Mouse (Mus musculus): ENCODE results near the gene Phospho2. TPM values are rescaled to one million over a fixed set of nuclear protein-coding genes. Genes with fewer than 3 reads are reported as not detected.

Gene Phospho2
- polyA plus RNA-seq (2015; fragmentation: Nextera tagmentation; extraction: Ambion mirVana), result 24.4 and 25.0 TPM in 2 replicates

GRCm38 (mm10) chr2:69789429-69790069, at the start of gene Phospho2, which contains the start of gene Ccdc173:
Gene Phospho2 (plus strand): TSS chr2:69789623.
Gene Ccdc173 (minus strand): TSS chr2:69789575.
- no peaks in the 10 kb centered on the region for H3K9me3 ChIP-seq (replicated peaks)
- no peaks in the 10 kb centered on the region for H3K27me3 ChIP-seq
- peak within 1 kb of the TSS; percentile 82 for H3K4me2 ChIP-seq (replicated peaks)
- H3K36me3 ChIP-seq, result peaks cover 17% of the 10 kb centered on the region; the same call in 1 of the 2 replicates
- peak within 1 kb of the TSS; percentile 64 for H3K4me3 ChIP-seq (replicated peaks)
- ATAC-seq (ENCODE audit: insufficient number of reproducible peaks, low FRiP score, low TSS enrichment, low read depth), result peak; percentile 95
- H3K4me1 ChIP-seq, result peaks cover 4% of the 10 kb centered on the region; the same call in 1 of the 2 replicates
- peak within 1 kb of the TSS; percentile 87 for H3K27ac ChIP-seq (replicated peaks)
- peak within 1 kb of the TSS; percentile 76 for H3K9ac ChIP-seq
- 2% methylated on average over 48 of the region's 48 CpGs for WGBS

DNA sequence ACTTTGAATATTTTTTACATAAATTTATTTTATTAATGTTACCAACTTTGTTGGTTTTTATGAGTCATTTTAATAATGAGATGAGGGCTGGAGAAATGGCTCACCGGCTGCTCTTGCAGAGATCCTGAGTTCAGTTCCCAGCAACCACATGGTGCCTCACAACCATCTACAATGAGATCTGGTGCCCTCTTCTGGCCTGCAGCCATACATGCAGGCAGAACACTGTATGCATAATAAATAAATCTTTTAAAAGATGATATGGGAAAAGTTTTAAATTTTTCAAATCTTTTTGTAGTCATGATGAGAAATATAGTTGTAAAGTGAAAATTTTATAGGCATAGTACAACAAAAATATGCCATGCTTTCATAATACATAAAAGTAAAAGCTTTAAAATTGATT, 44.3 kb upstream of the Phospho2 start:
- Histone ChIP-seq H3K9ac (no peak overlapping the region), H3K4me1 (no peaks in the 10 kb centered on the region), H3K27ac (replicated peaks) (no peak overlapping the region), H3K27me3 (no peaks in the 10 kb centered on the region), H3K36me3 (peaks cover 58% of the 10 kb centered on the region), H3K4me2 (replicated peaks) (no peak overlapping the region), H3K4me3 (replicated peaks) (no peak overlapping the region), H3K9me3 (replicated peaks) (no peaks in the 10 kb centered on the region)
- WGBS, result 83% methylated on average over 1 of the region's 1 CpGs
- ATAC-seq (ENCODE audit: insufficient number of reproducible peaks, low FRiP score, low TSS enrichment, low read depth), result no peak

DNA sequence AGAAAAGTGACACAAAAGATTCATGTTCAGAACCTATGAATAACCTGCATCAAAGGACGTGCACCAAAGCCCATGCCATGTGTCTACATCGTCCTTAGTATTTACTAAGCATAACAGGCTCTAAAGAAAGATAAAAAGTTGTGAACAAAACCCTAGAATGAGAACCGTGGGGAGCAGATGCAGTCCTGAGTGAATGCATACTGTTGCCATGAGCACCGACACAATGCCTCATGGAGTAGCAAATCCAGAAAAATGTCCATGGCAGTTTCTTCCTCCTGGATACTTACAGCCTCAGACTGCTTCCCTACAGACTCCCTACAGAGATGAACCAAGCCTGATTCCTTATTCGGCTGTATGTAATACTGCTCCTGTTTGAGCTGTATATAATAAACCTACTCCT, 28.4 kb upstream of the Phospho2 start:
- Histone ChIP-seq H3K4me1 (no peaks in the 10 kb centered on the region), H3K27me3 (no peaks in the 10 kb centered on the region), H3K4me2 (replicated peaks) (no peak overlapping the region), H3K9ac (no peak overlapping the region), H3K4me3 (replicated peaks) (no peak overlapping the region), H3K9me3 (replicated peaks) (no peaks in the 10 kb centered on the region), H3K27ac (replicated peaks) (no peak overlapping the region), H3K36me3 (no peaks in the 10 kb centered on the region)
- 82% methylated on average over 5 of the region's 5 CpGs for WGBS
- no peak for ATAC-seq (ENCODE audit: insufficient number of reproducible peaks, low FRiP score, low TSS enrichment, low read depth)

GRCm38 (mm10) chr2:69763340-69763739, 26.1 kb upstream of the Phospho2 start:
- Histone ChIP-seq H3K4me3 (replicated peaks) (no peak overlapping the region), H3K36me3 (no peaks in the 10 kb centered on the region), H3K27ac (replicated peaks) (no peak overlapping the region), H3K4me1 (no peaks in the 10 kb centered on the region), H3K9me3 (replicated peaks) (no peaks in the 10 kb centered on the region), H3K27me3 (no peaks in the 10 kb centered on the region), H3K4me2 (replicated peaks) (no peak overlapping the region), H3K9ac (no peak overlapping the region)
- WGBS, result 83% methylated on average over 4 of the region's 4 CpGs
- ATAC-seq (ENCODE audit: insufficient number of reproducible peaks, low FRiP score, low TSS enrichment, low read depth), result no peak

DNA sequence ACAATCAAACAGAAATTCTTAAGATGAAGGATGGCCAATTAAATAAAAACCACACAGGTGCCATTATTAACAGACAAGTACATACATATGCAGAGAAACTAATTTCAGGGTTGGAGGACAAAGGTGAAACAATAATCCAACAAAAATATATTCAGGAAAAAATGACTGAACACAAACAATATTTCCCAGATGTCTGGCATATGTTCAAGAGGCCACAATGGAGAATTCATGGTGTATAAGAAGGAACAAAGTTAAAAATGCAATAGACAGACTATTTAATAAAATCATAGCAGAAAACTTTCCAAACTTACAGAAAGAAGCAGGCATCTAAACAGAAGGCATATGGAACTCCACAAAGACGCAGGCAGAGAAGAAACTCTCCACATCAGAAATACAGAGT, 24.7 kb upstream of the Phospho2 start:
- Histone ChIP-seq H3K27me3 (no peaks in the 10 kb centered on the region), H3K9ac (no peak overlapping the region), H3K4me1 (no peaks in the 10 kb centered on the region), H3K4me2 (replicated peaks) (no peak overlapping the region), H3K36me3 (no peaks in the 10 kb centered on the region), H3K27ac (replicated peaks) (peak overlapping the region; percentile 73), H3K9me3 (replicated peaks) (no peaks in the 10 kb centered on the region), H3K4me3 (replicated peaks) (no peak overlapping the region)
- no peak for ATAC-seq (ENCODE audit: insufficient number of reproducible peaks, low FRiP score, low TSS enrichment, low read depth)
- WGBS, result 41% methylated on average over 1 of the region's 1 CpGs

DNA sequence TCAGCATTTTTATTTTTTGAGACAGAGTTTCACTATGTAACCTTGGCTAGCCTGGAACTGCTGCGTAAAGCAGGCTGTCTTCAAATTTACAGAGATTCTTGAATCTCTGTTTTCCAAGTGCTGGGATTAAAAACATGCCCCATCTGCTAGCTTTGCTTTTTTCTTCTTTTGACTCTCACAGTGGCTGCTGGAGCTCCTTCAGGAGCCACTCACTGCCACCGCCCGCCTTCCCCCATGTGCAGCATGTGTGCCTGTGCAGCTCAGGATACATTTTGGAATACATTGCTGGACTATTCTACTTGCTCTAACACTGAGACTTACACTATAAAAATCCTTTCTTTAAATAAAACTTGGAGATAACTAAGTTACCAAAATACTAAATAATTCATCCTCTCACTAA, 16.1 kb upstream of the Phospho2 start:
- no peaks in the 10 kb centered on the region for H3K27me3 ChIP-seq
- no peak overlapping the region for H3K9ac ChIP-seq
- no peaks in the 10 kb centered on the region for H3K4me1 ChIP-seq
- no peak overlapping the region for H3K4me2 ChIP-seq (replicated peaks)
- 76% methylated on average over 3 of the region's 3 CpGs for WGBS
- H3K9me3 ChIP-seq (replicated peaks), result no peaks in the 10 kb centered on the region
- no peak overlapping the region for H3K27ac ChIP-seq (replicated peaks)
- H3K4me3 ChIP-seq (replicated peaks), result no peak overlapping the region
- ATAC-seq (ENCODE audit: insufficient number of reproducible peaks, low FRiP score, low TSS enrichment, low read depth), result no peak
- peaks cover 4% of the 10 kb centered on the region; the same call in 1 of the 2 replicates for H3K36me3 ChIP-seq

- H3K27me3 ChIP-seq, result no peaks in the 10 kb centered on the region
- H3K4me1 ChIP-seq, result no peaks in the 10 kb centered on the region
- H3K36me3 ChIP-seq, result peaks cover 7% of the 10 kb centered on the region; the same call in 1 of the 2 replicates
- H3K9ac ChIP-seq, result no peak overlapping the region
- no peak overlapping the region for H3K27ac ChIP-seq (replicated peaks)
- H3K9me3 ChIP-seq (replicated peaks), result no peaks in the 10 kb centered on the region
- H3K4me2 ChIP-seq (replicated peaks), result no peak overlapping the region
- no peak for ATAC-seq (ENCODE audit: insufficient number of reproducible peaks, low FRiP score, low TSS enrichment, low read depth)
- H3K4me3 ChIP-seq (replicated peaks), result no peak overlapping the region
- WGBS, result 67% methylated on average over 7 of the region's 7 CpGs
Measured at GRCm38 (mm10) chr2:69777985-69778835, 11.2 kb upstream of the Phospho2 start.

DNA sequence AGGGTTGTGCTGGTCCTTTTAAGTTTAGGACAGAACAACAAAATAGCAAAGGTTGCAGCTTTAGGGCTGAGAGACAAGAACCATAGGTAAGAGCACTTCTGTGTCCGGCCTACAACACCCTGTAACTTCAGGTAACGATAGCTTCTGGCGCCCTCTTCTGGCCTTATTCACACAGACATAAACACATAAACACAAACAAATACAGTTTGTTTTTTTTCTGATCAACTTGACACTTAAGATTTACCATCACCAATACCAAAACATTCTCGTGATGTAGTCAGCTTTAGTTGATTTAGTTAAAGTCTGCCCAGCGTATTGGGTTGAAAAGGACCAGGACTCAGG, 10.6 kb upstream of the Phospho2 start:
- WGBS, result 39% methylated on average over 5 of the region's 5 CpGs
- ATAC-seq (ENCODE audit: insufficient number of reproducible peaks, low FRiP score, low TSS enrichment, low read depth), result no peak
- Histone ChIP-seq H3K36me3 (peaks cover 7% of the 10 kb centered on the region; the same call in 1 of the 2 replicates), H3K9me3 (replicated peaks) (no peaks in the 10 kb centered on the region), H3K27ac (replicated peaks) (no peak overlapping the region), H3K27me3 (no peaks in the 10 kb centered on the region), H3K9ac (no peak overlapping the region), H3K4me1 (no peaks in the 10 kb centered on the region), H3K4me2 (replicated peaks) (no peak overlapping the region), H3K4me3 (replicated peaks) (no peak overlapping the region)

GRCm38 (mm10) chr2:69788974-69789373, 449 bp upstream of the Phospho2 start:
- Histone ChIP-seq H3K27me3 (no peaks in the 10 kb centered on the region), H3K4me1 (peaks cover 4% of the 10 kb centered on the region; the same call in 1 of the 2 replicates), H3K36me3 (peaks cover 14% of the 10 kb centered on the region; the same call in 1 of the 2 replicates), H3K9ac (peak overlapping the region; percentile 76), H3K9me3 (replicated peaks) (no peaks in the 10 kb centered on the region), H3K4me3 (replicated peaks) (peak overlapping the region; percentile 64), H3K4me2 (replicated peaks) (peak overlapping the region; percentile 82), H3K27ac (replicated peaks) (peak overlapping the region; percentile 87)
- peak; percentile 8; the same call in 1 of the 2 replicates for ATAC-seq (ENCODE audit: insufficient number of reproducible peaks, low FRiP score, low TSS enrichment, low read depth)
- 20% methylated on average over 9 of the region's 9 CpGs for WGBS

DNA sequence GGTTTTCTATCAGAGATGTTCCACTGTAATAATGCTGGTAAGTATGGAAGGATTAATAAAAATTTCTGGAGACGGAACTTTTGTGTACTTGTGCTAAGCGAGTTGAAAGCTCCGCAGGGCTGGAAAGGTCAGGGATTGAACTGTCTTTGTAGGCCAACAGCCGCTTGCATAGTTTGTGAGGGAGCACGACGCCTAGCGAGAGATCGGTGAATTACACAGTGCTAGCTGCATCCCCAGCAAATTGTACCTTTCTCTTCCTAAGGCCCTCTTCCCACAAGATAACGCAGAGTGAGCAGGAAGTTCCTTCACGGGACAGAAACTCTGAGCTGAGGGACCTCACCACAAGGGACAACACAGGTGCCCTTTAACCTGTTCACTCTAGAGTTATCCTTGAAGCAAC, 862 bp downstream of the Phospho2 start:
- H3K9me3 ChIP-seq (replicated peaks), result no peaks in the 10 kb centered on the region
- peaks cover 4% of the 10 kb centered on the region; the same call in 1 of the 2 replicates for H3K4me1 ChIP-seq
- 0 out of 2 replicates have a peak overlapping the region, but pooled peaks have one; percentile 87 for H3K27ac ChIP-seq (replicated peaks)
- no peak for ATAC-seq (ENCODE audit: insufficient number of reproducible peaks, low FRiP score, low TSS enrichment, low read depth)
- H3K4me2 ChIP-seq (replicated peaks), result peak overlapping the region; percentile 82
- no peak overlapping the region for H3K9ac ChIP-seq
- peak overlapping the region; percentile 64 for H3K4me3 ChIP-seq (replicated peaks)
- WGBS, result 1% methylated on average over 10 of the region's 10 CpGs
- H3K27me3 ChIP-seq, result no peaks in the 10 kb centered on the region
- H3K36me3 ChIP-seq, result peaks cover 22% of the 10 kb centered on the region

DNA sequence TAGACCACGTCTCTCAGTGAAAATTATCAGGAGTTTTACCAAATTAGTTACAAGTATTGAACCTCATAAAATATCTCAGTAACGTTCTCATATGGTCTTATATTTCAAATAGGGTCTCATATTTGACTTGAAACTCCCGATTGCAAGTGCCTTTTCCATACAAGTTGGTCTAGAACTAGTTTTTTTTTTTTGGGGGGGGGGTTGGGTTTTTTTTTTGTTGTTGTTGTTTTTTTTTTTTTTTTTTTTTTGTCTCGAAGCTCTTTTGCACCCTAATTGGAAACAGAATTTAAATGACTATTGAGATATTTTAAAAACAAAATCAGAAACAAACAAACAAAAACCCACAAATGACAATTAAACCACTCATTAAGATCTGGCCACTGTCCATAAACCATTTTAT, 1.3 kb downstream of the Phospho2 start:
- H3K4me3 ChIP-seq (replicated peaks), result peak overlapping the region; percentile 64; the same call in 1 of the 2 replicates
- no peak overlapping the region for H3K27ac ChIP-seq (replicated peaks)
- no peaks in the 10 kb centered on the region for H3K9me3 ChIP-seq (replicated peaks)
- no peak for ATAC-seq (ENCODE audit: insufficient number of reproducible peaks, low FRiP score, low TSS enrichment, low read depth)
- no peak overlapping the region for H3K9ac ChIP-seq
- H3K36me3 ChIP-seq, result peaks cover 27% of the 10 kb centered on the region
- WGBS, result 68% methylated on average over 4 of the region's 4 CpGs
- H3K27me3 ChIP-seq, result no peaks in the 10 kb centered on the region
- peaks cover 4% of the 10 kb centered on the region; the same call in 1 of the 2 replicates for H3K4me1 ChIP-seq
- H3K4me2 ChIP-seq (replicated peaks), result peak overlapping the region; percentile 82; the same call in 1 of the 2 replicates
